Mouse (Mus musculus): Measurements from ENCODE around the gene Oaz1. TPM values are rescaled to one million over a fixed set of nuclear protein-coding genes. Genes with fewer than 3 reads are reported as not detected.

Gene Oaz1
- polyA plus RNA-seq, 2 experiments from 2014 or later, result 1,826 to 2,667 TPM

GRCm38 (mm10) chr10:80854913-80855748 is 28.7 kb downstream of the Oaz1 start, which contains the start of the genes Lsm7 and Sppl2b:
Lsm7 (minus strand) TSS chr10:80855209.
Sppl2b (plus strand) TSS chr10:80855275.
- ATAC-seq, result peak; percentile 70

- no peak for ATAC-seq
These were observed 29.3 kb downstream of the Oaz1 start for GRCm38 (mm10) chr10:80855749-80856073.

GRCm38 (mm10) chr10:80856267-80856666 is 29.8 kb downstream of the Oaz1 start:
- ATAC-seq, result no peak

GRCm38 (mm10) chr10:80856908-80857307 is 30.5 kb downstream of the Oaz1 start:
- ATAC-seq, result no peak

GRCm38 (mm10) chr10:80857386-80857785 is 30.9 kb downstream of the Oaz1 start:
- ATAC-seq, result no peak

- no peak for ATAC-seq
These were observed 31.4 kb downstream of the Oaz1 start for GRCm38 (mm10) chr10:80857848-80858247.

GRCm38 (mm10) chr10:80858350-80858935 is 32.0 kb downstream of the Oaz1 start:
- no peak for ATAC-seq

GRCm38 (mm10) chr10:80862305-80862704 is 35.8 kb downstream of the Oaz1 start:
- ATAC-seq, result no peak

- no peak for ATAC-seq
These were observed 38.0 kb downstream of the Oaz1 start for GRCm38 (mm10) chr10:80864446-80864845.

- no peak for ATAC-seq
These were observed 44.5 kb downstream of the Oaz1 start for GRCm38 (mm10) chr10:80870993-80871392.

GRCm38 (mm10) chr10:80871581-80871980 is 45.1 kb downstream of the Oaz1 start, which contains the start of gene Tmprss9:
Tmprss9 (plus strand) TSS chr10:80871848.
- ATAC-seq, result no peak

- no peak for ATAC-seq
These were observed 47.6 kb downstream of the Oaz1 start for GRCm38 (mm10) chr10:80874035-80874434.

- peak; percentile 54 for ATAC-seq
These were observed 49.6 kb downstream of the Oaz1 start for GRCm38 (mm10) chr10:80876028-80876427.

GRCm38 (mm10) chr10:80876594-80876993 is 50.1 kb downstream of the Oaz1 start:
- ATAC-seq, result no peak

Other genes with a start within 250 kb of the Oaz1 start
- gene Klf16, start 249.3 kb upstream of the Oaz1 start, polyA plus RNA-seq (2017; shearing (Covaris generic)), result 1 to 10 TPM; 5.2 to 8.1 TPM
- 10 to 100 TPM in 1 of 2 experiments, 1 to 10 TPM in 1; 9.4 to 11.8 TPM for gene Abhd17a, start 236.3 kb upstream of the Oaz1 start, polyA plus RNA-seq (2017; shearing (Covaris generic))
- gene Scamp4, start 223.8 kb upstream of the Oaz1 start, polyA plus RNA-seq (2017; shearing (Covaris generic)), result 100 to 1,000 TPM; 104 to 107 TPM
- 1 to 10 TPM; 2.5 to 3.7 TPM for gene Adat3, start 223.8 kb upstream of the Oaz1 start, polyA plus RNA-seq (2017; shearing (Covaris generic))
- 10 to 100 TPM in 1 of 2 experiments, 1 to 10 TPM in 1; 9.5 to 11.5 TPM for gene Gm49322, start 220.6 kb upstream of the Oaz1 start, polyA plus RNA-seq (2017; shearing (Covaris generic))
- 10 to 100 TPM; 13.3 to 16.1 TPM for gene Csnk1g2, start 203.8 kb upstream of the Oaz1 start, polyA plus RNA-seq (2017; shearing (Covaris generic))
- 1 to 10 TPM; 5.5 to 6.1 TPM for gene Btbd2, start 169.6 kb upstream of the Oaz1 start, polyA plus RNA-seq (2017; shearing (Covaris generic))
- gene Mknk2, start 148.5 kb upstream of the Oaz1 start, polyA plus RNA-seq (2017; shearing (Covaris generic)), result 10 to 100 TPM; 56.1 to 64.2 TPM
- 100 to 1,000 TPM; 212 to 221 TPM for gene Mob3a, start 124.7 kb upstream of the Oaz1 start, polyA plus RNA-seq (2017; shearing (Covaris generic))
- gene Izumo4, start 124.5 kb upstream of the Oaz1 start, polyA plus RNA-seq (2017; shearing (Covaris generic)), result 10 to 100 TPM; 80.1 to 96.5 TPM
- gene Ap3d1, start 84.4 kb upstream of the Oaz1 start, polyA plus RNA-seq (2017; shearing (Covaris generic)), result 10 to 100 TPM; 22.7 to 24.0 TPM
- gene Dot1l, start 71.5 kb upstream of the Oaz1 start, polyA plus RNA-seq (2017; shearing (Covaris generic)), result 10 to 100 TPM; 13.6 to 18.0 TPM
- gene Sf3a2, start 28.5 kb upstream of the Oaz1 start, polyA plus RNA-seq (2017; shearing (Covaris generic)), result 10 to 100 TPM; 18.9 to 19.9 TPM
- gene Plekhj1, start 28.0 kb upstream of the Oaz1 start, polyA plus RNA-seq (2017; shearing (Covaris generic)), result 100 to 1,000 TPM; 121 to 156 TPM
- not detected for gene Amh, start 21.4 kb upstream of the Oaz1 start, polyA plus RNA-seq (2017; shearing (Covaris generic))
- not detected for gene Jsrp1, start 13.2 kb upstream of the Oaz1 start, polyA plus RNA-seq (2017; shearing (Covaris generic))
- gene Lingo3, start 17.4 kb downstream of the Oaz1 start, polyA plus RNA-seq (2017; shearing (Covaris generic)), result not detected
- 100 to 1,000 TPM; 202 to 214 TPM for gene Lsm7, start 28.6 kb downstream of the Oaz1 start, polyA plus RNA-seq (2017; shearing (Covaris generic))
- 10 to 100 TPM in 1 of 2 experiments, 1 to 10 TPM in 1; 8.9 to 18.4 TPM for gene Sppl2b, start 28.6 kb downstream of the Oaz1 start, polyA plus RNA-seq (2017; shearing (Covaris generic))
- gene Tmprss9, start 45.2 kb downstream of the Oaz1 start, polyA plus RNA-seq (2017; shearing (Covaris generic)), result not detected
- gene Timm13, start 74.3 kb downstream of the Oaz1 start, polyA plus RNA-seq (2017; shearing (Covaris generic)), result 100 to 1,000 TPM; 228 to 262 TPM
- 1 to 10 TPM; 2.8 to 4.5 TPM for gene Lmnb2, start 91.6 kb downstream of the Oaz1 start, polyA plus RNA-seq (2017; shearing (Covaris generic))
- 10 to 100 TPM; 22.8 to 45.2 TPM for gene Gadd45b, start 103.4 kb downstream of the Oaz1 start, polyA plus RNA-seq (2017; shearing (Covaris generic))
- not detected for gene Gng7, start 188.3 kb downstream of the Oaz1 start, polyA plus RNA-seq (2017; shearing (Covaris generic))
- under 1 TPM in 1 of 2 experiments, not detected in 1; 0.11 TPM for gene Diras1, start 199.0 kb downstream of the Oaz1 start, polyA plus RNA-seq (2017; shearing (Covaris generic))
- gene Slc39a3, start 210.8 kb downstream of the Oaz1 start, polyA plus RNA-seq (2017; shearing (Covaris generic)), result 1 to 10 TPM; 3.2 to 4.0 TPM
- 10 to 100 TPM; 54.7 to 68.3 TPM for gene Sgta, start 233.5 kb downstream of the Oaz1 start, polyA plus RNA-seq (2017; shearing (Covaris generic))
- gene Thop1, start 243.4 kb downstream of the Oaz1 start, polyA plus RNA-seq (2017; shearing (Covaris generic)), result 1 to 10 TPM; 2.8 to 4.5 TPM